Mouse (Mus musculus) intestine, embryonic 16.5 days (tissue): ENCODE measurements around the gene Ribc2. TPM values are rescaled to one million over a fixed set of nuclear protein-coding genes. Genes with fewer than 3 reads are reported as not detected.

Experiments
- ATAC-seq: fragments of 200-750 bp; cut with Nextera tagmentation; 2 replicates; pipeline ENCODE4 v1.8.0; 2017; ENCODE audit warnings: moderate TSS enrichment, moderate library complexity
- H3K27ac ChIP-seq: fragments of 300-500 bp; sonication (generic); 2 replicates; pipeline ENCODE4 v1.5.1; 2014; ENCODE audit warnings: mild to moderate bottlenecking, low read length
- H3K27me3 ChIP-seq: fragments of 300-500 bp; sonication (generic); replicated peaks from 2 replicates; pipeline ENCODE4 v1.6.1; 2014; ENCODE audit warnings: low read length, control low read depth, mixed read lengths; ENCODE audit not compliant: control insufficient read depth, insufficient read depth
- H3K36me3 ChIP-seq: fragments of 300-500 bp; sonication (generic); 2 replicates; pipeline ENCODE4 v1.6.1; 2014; ENCODE audit warnings: low read length, control low read depth; ENCODE audit not compliant: control insufficient read depth, insufficient read depth
- H3K4me1 ChIP-seq: fragments of 300-500 bp; sonication (generic); 2 replicates; pipeline ENCODE4 v1.6.1; 2014; ENCODE audit warnings: low read length, control low read depth, mixed read lengths; ENCODE audit not compliant: control insufficient read depth, insufficient read depth
- H3K4me2 ChIP-seq: fragments of 300-500 bp; sonication (generic); 2 replicates; pipeline ENCODE4 v1.6.1; 2014; ENCODE audit warnings: low read depth, low read length, control low read depth
- H3K4me3 ChIP-seq: fragments of 300-500 bp; sonication (generic); 2 replicates; pipeline ENCODE4 v1.5.1; 2014; ENCODE audit warnings: mild to moderate bottlenecking, low read length
- H3K9ac ChIP-seq: fragments of 300-500 bp; sonication (generic); 2 replicates; pipeline ENCODE4 v1.6.1; 2014; ENCODE audit warnings: low read depth, low read length
- H3K9me3 ChIP-seq: fragments of 300-500 bp; sonication (generic); 2 replicates; pipeline ENCODE4 v1.6.1; 2016; ENCODE audit warnings: low read length, control low read depth; ENCODE audit not compliant: control insufficient read depth
- WGBS: fragments of 180-500 bp; shearing (Covaris S2); extraction: QIAGEN DNeasy Blood & Tissue Kit; methylation state at CpG from one replicate; pipeline ENCODE4 v1.1.7; 2014; 5-methylcytosine and 5-hydroxymethylcytosine counted together
- polyA plus RNA-seq: library from polyadenylated mRNA; unstranded; fragments of >200 nt; fragmentation: Nextera tagmentation; extraction: Ambion mirVana; gene quantifications from 2 replicates; pipeline ENCODE4 v1.2.1, GENCODE M21; 2015

The Ribc2 gene
- polyA plus RNA-seq, 1 experiment from 2014 or later: 0.12 TPM

GRCm38 (mm10) chr15:85173425-85173824, 41.5 kb downstream of the Ribc2 start:
- Histone ChIP-seq H3K36me3 (no peaks in the 10 kb centered on the region), H3K27ac (no peak overlapping the region; the same call in 1 of the 2 replicates), H3K9me3 (peaks cover 4% of the 10 kb centered on the region; the same call in 1 of the 2 replicates), H3K4me2 (no peak overlapping the region), H3K27me3 (no peaks in the 10 kb centered on the region), H3K4me3 (no peak overlapping the region), H3K4me1 (peaks cover 3% of the 10 kb centered on the region; the same call in 1 of the 2 replicates), H3K9ac (no peak overlapping the region)
- no peak for ATAC-seq
- WGBS: 56% methylated on average over 8 of the region's 8 CpGs

- peaks cover 4% of the 10 kb centered on the region; the same call in 1 of the 2 replicates for H3K9me3 ChIP-seq
Measured at GRCm38 (mm10) chr15:85174060-85174459, 42.2 kb downstream of the Ribc2 start.

GRCm38 (mm10) chr15:85177576-85177975, 45.7 kb downstream of the Ribc2 start:
- no peak overlapping the region for H3K9ac ChIP-seq
- ATAC-seq: no peak
- 81% methylated on average over 8 of the region's 8 CpGs for WGBS

More at GRCm38 (mm10) chr15:85174060-85174459, 42.2 kb downstream of the Ribc2 start:
- 63% methylated on average over 10 of the region's 10 CpGs for WGBS
- no peak for ATAC-seq
- peaks cover 3% of the 10 kb centered on the region; the same call in 1 of the 2 replicates for H3K4me1 ChIP-seq
- no peaks in the 10 kb centered on the region for H3K27me3 ChIP-seq
- H3K4me2 ChIP-seq: no peak overlapping the region
- H3K36me3 ChIP-seq: no peaks in the 10 kb centered on the region
- peak overlapping the region; percentile 23; the same call in 1 of the 2 replicates for H3K27ac ChIP-seq
- H3K9ac ChIP-seq: no peak overlapping the region
- H3K4me3 ChIP-seq: no peak overlapping the region

GRCm38 (mm10) chr15:85178172-85178571, 46.3 kb downstream of the Ribc2 start:
- no peak overlapping the region for H3K9ac ChIP-seq
- H3K4me1 ChIP-seq: peaks cover 6% of the 10 kb centered on the region; the same call in 1 of the 2 replicates
- no peak for ATAC-seq
- H3K4me2 ChIP-seq: no peak overlapping the region
- H3K27me3 ChIP-seq: no peaks in the 10 kb centered on the region
- H3K9me3 ChIP-seq: peaks cover 4% of the 10 kb centered on the region; the same call in 1 of the 2 replicates
- H3K4me3 ChIP-seq: no peak overlapping the region
- 65% methylated on average over 6 of the region's 6 CpGs for WGBS
- H3K27ac ChIP-seq: no peak overlapping the region
- H3K36me3 ChIP-seq: no peaks in the 10 kb centered on the region

More at GRCm38 (mm10) chr15:85177576-85177975, 45.7 kb downstream of the Ribc2 start:
- Histone ChIP-seq H3K27me3 (no peaks in the 10 kb centered on the region), H3K9me3 (peaks cover 4% of the 10 kb centered on the region; the same call in 1 of the 2 replicates), H3K4me2 (no peak overlapping the region), H3K27ac (no peak overlapping the region), H3K4me1 (peaks cover 6% of the 10 kb centered on the region; the same call in 1 of the 2 replicates), H3K36me3 (no peaks in the 10 kb centered on the region), H3K4me3 (no peak overlapping the region)

- Histone ChIP-seq H3K27ac (peak overlapping the region; percentile 53; the same call in 1 of the 2 replicates), H3K9me3 (peaks cover 4% of the 10 kb centered on the region; the same call in 1 of the 2 replicates), H3K9ac (no peak overlapping the region), H3K4me2 (no peak overlapping the region), H3K4me1 (peaks cover 6% of the 10 kb centered on the region; the same call in 1 of the 2 replicates), H3K4me3 (no peak overlapping the region), H3K27me3 (no peaks in the 10 kb centered on the region), H3K36me3 (no peaks in the 10 kb centered on the region)
- 68% methylated on average over 7 of the region's 7 CpGs for WGBS
- 0 out of 2 replicates have a peak, but pooled peaks have one; percentile 42 for ATAC-seq
Measured at GRCm38 (mm10) chr15:85179528-85180180, 47.8 kb downstream of the Ribc2 start.

GRCm38 (mm10) chr15:85180368-85180767, 48.5 kb downstream of the Ribc2 start:
- ATAC-seq: no peak
- no peak overlapping the region for H3K4me2 ChIP-seq
- no peaks in the 10 kb centered on the region for H3K36me3 ChIP-seq
- no peaks in the 10 kb centered on the region for H3K27me3 ChIP-seq
- H3K9ac ChIP-seq: no peak overlapping the region
- peak overlapping the region; percentile 53; the same call in 1 of the 2 replicates for H3K27ac ChIP-seq
- H3K4me3 ChIP-seq: no peak overlapping the region
- peaks cover 6% of the 10 kb centered on the region; the same call in 1 of the 2 replicates for H3K4me1 ChIP-seq
- H3K9me3 ChIP-seq: peaks cover 4% of the 10 kb centered on the region; the same call in 1 of the 2 replicates

- ATAC-seq: no peak
- no peak overlapping the region for H3K9ac ChIP-seq
- no peaks in the 10 kb centered on the region for H3K9me3 ChIP-seq
- peaks cover 6% of the 10 kb centered on the region; the same call in 1 of the 2 replicates for H3K4me1 ChIP-seq
- H3K4me2 ChIP-seq: no peak overlapping the region
- H3K36me3 ChIP-seq: no peaks in the 10 kb centered on the region
- H3K27me3 ChIP-seq: no peaks in the 10 kb centered on the region
- 87% methylated on average over 4 of the region's 4 CpGs for WGBS
- H3K27ac ChIP-seq: no peak overlapping the region
- no peak overlapping the region for H3K4me3 ChIP-seq
Measured at GRCm38 (mm10) chr15:85182063-85182462, 50.2 kb downstream of the Ribc2 start.

- no peak for ATAC-seq
Measured at GRCm38 (mm10) chr15:85186916-85187315, 55.0 kb downstream of the Ribc2 start.

GRCm38 (mm10) chr15:85188167-85188778, 56.4 kb downstream of the Ribc2 start:
- ATAC-seq: no peak
- Histone ChIP-seq H3K9ac (no peak overlapping the region), H3K27ac (no peak overlapping the region), H3K4me3 (no peak overlapping the region), H3K4me1 (no peaks in the 10 kb centered on the region), H3K9me3 (no peaks in the 10 kb centered on the region), H3K27me3 (no peaks in the 10 kb centered on the region), H3K36me3 (no peaks in the 10 kb centered on the region), H3K4me2 (no peak overlapping the region)
- 50% methylated on average over 8 of the region's 8 CpGs for WGBS

More at GRCm38 (mm10) chr15:85186916-85187315, 55.0 kb downstream of the Ribc2 start:
- Histone ChIP-seq H3K27ac (no peak overlapping the region), H3K9me3 (no peaks in the 10 kb centered on the region), H3K4me2 (no peak overlapping the region), H3K4me1 (no peaks in the 10 kb centered on the region), H3K4me3 (no peak overlapping the region), H3K27me3 (no peaks in the 10 kb centered on the region), H3K9ac (no peak overlapping the region), H3K36me3 (no peaks in the 10 kb centered on the region)
- 64% methylated on average over 7 of the region's 7 CpGs for WGBS
